Mouse (Mus musculus): ENCODE measurements around the gene Minos1. TPM values are rescaled to one million over a fixed set of nuclear protein-coding genes. Genes with fewer than 3 reads are reported as not detected.

Minos1 gene
- polyA plus RNA-seq, 1 experiment from 2014 or later: 286 TPM

DNA sequence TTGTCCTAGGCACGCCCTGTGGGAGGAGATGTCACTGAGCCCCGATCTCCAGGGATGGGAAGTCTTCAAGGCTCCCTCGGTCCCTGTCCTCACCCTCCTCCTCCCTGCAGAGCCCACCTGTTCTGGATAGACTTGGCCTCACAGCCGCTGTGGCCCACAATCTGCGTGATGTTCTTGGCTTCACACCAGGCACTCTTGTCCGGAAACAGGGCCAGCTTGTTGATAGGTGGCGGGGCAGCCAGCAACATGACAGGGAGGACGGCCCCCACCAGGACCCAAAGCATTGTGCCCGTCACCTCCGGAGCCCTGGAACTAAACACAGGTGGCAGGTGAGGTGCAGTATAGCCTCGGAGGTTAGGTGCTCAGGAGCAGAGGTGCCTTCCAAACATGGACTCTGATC lies 45.6 kb downstream of the Minos1 start:
- DNase-seq (ENCODE audit: low read depth, low spot score) (no peak), ATAC-seq (no peak)
- ChIA-PET CTCF (interaction anchor here (0.8 to 1.5 kb wide), 5 partner anchors 155 to 226 kb away, joined by 3 to 4 read pairs (median 4); no protein-coding TSS in a partner anchor), POLR2A (no interaction called here)
- no peaks in the 10 kb centered on the region for H3K27me3 ChIP-seq
- TF ChIP-seq CTCF (IDR thresholded peaks at IDR 0.05): no peak
- in situ Hi-C loops (cut with MboI; ENCODE audit: low pct_unique_long_range_greater_than_20kb): no loop called here

- in situ Hi-C loops (cut with MboI; ENCODE audit: low pct_unique_long_range_greater_than_20kb): loop anchor here (5.0 kb wide), 1 partner anchor 204 kb away; no protein-coding TSS in a partner anchor
- ATAC-seq (no peak), DNase-seq (ENCODE audit: low read depth, low spot score) (no peak)
- H3K27me3 ChIP-seq: no peaks in the 10 kb centered on the region
- no peak for TF ChIP-seq CTCF (IDR thresholded peaks at IDR 0.05)
- POLR2A ChIA-PET: no interaction called here
- CTCF ChIA-PET: no interaction called here
Measured at GRCm38 (mm10) chr4:139082790-139083564, 47.9 kb downstream of the Minos1 start.

DNA sequence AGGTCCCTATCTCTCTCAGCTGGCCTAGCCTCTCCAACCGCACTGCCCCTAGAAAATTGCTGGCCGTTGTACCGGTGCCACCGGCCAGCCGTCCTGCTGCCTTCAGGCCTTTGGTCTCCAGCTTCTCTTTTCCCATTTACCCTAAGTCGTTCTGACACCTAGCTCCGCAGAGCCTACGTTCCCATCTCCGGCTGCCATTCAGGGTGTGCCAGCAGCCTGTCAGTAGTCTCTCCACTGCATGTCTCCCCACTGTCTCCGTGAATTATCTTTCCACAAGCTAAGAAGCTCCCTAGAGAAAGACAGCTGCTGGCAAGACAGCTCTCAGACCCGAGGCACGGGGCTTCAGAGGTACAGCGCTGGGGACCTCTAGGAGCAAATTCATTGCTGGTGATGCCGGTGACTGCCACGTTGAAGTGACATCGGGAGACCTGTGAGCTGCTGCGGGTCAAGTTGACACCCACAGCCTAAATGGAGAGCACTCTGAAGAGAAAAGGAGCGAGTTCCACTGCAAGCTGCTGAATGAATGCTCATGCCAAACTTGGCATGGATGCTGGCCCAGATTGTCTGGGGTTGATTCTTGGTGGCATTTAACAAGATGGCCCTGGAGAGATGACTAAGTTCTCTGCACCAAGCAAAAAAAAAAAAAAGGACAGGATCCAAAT lies 49.5 kb downstream of the Minos1 start:
- no peak for DNase-seq (ENCODE audit: low read depth, low spot score)
- POLR2A ChIA-PET: no interaction called here
- in situ Hi-C loops (cut with MboI; ENCODE audit: low pct_unique_long_range_greater_than_20kb): loop anchor here (5.0 kb wide), 1 partner anchor 206 kb away; no protein-coding TSS in a partner anchor
- TF ChIP-seq CTCF (IDR thresholded peaks at IDR 0.05): no peak
- no peaks in the 10 kb centered on the region for H3K27me3 ChIP-seq
- CTCF ChIA-PET: no interaction called here
- no peak for ATAC-seq

DNA sequence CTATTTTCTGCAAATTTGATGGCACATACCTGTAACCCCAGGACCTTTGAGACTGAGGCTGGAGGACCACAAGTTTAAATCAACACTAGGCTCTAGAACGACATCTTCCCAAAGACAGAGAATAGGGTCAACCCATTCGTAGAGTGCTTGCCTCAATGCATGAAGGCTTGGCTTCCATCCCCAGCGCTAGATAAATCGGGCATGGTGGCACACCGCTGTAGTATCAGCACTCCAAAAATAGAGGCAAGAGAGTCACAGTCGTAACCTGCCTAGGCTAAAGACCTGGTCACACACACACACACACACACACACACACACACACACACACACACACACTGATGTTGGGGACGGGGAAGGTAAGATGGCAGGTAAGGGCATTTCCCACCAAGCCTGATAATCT lies 50.7 kb downstream of the Minos1 start:
- ATAC-seq (no peak), DNase-seq (ENCODE audit: low read depth, low spot score) (no peak)
- ChIA-PET CTCF (interaction anchor here (1.3 kb wide), 1 partner anchor 158 kb away, joined by 4 read pairs; no protein-coding TSS in a partner anchor), POLR2A (no interaction called here)
- in situ Hi-C loops (cut with MboI; ENCODE audit: low pct_unique_long_range_greater_than_20kb): loop anchor here (5.0 kb wide), 1 partner anchor 207 kb away; no protein-coding TSS in a partner anchor
- H3K27me3 ChIP-seq: no peaks in the 10 kb centered on the region
- no peak for TF ChIP-seq CTCF (IDR thresholded peaks at IDR 0.05)

- no peak for ATAC-seq
- in situ Hi-C loops (cut with MboI; ENCODE audit: low pct_unique_long_range_greater_than_20kb): no loop called here
- CTCF ChIA-PET: interaction anchor here (1.3 kb wide), 1 partner anchor 157 kb away, joined by 4 read pairs; no protein-coding TSS in a partner anchor
- DNase-seq (ENCODE audit: low read depth, low spot score): no peak
- no peak for TF ChIP-seq CTCF (IDR thresholded peaks at IDR 0.05)
- H3K27me3 ChIP-seq: peaks cover under 1% of the 10 kb centered on the region
- POLR2A ChIA-PET: no interaction called here
Measured at GRCm38 (mm10) chr4:139079439-139079838, 51.5 kb downstream of the Minos1 start.

DNA sequence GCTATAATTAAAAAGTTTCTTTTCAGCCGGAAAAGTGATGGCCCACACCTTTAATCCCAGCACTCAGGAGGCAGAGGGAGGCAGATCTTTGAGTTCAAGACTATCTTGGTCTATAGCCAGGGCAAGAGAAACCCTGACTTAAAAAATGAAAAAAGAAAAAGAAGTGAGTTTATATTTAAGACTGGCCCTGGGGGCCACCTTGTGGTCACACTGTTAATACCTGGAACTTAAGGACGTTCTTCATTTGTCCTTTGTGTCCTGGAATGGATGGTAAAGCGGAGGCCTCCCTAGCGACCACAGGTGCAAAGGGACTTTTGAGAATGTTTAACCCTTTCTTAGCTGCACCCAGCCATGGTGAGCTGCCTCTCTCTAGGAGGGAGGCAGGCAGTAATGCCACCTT lies 52.2 kb downstream of the Minos1 start:
- in situ Hi-C loops (cut with MboI; ENCODE audit: low pct_unique_long_range_greater_than_20kb): no loop called here
- DNase-seq (ENCODE audit: low read depth, low spot score) (no peak), ATAC-seq (no peak)
- H3K27me3 ChIP-seq: peaks cover 6% of the 10 kb centered on the region
- TF ChIP-seq CTCF (IDR thresholded peaks at IDR 0.05): no peak
- ChIA-PET POLR2A (no interaction called here), CTCF (no interaction called here)

DNA sequence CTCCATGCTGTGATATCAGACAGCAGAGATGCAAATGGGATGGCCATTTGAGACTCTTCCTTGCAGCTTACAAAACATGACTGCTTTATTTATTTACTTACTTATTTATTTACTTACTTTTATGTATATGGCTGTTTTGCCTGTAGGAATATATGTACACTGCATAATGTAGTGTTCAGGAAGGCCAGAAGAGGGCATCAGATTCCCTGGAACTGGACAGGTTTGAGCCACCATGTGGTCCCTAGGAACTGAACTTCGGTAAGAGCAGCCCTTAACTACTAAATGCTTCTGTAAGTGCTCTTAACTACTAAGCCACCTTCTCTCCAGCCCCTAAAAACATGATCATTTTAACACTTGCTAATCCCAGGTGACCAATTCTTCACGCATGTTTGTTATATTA lies 52.6 kb downstream of the Minos1 start:
- ChIA-PET POLR2A (no interaction called here), CTCF (interaction anchor here (0.8 kb wide), 3 partner anchors 151 to 252 kb away, joined by 3 read pairs; partner anchors contain the start of genes Akr7a5 and Pqlc2)
- ATAC-seq (no peak), DNase-seq (ENCODE audit: low read depth, low spot score) (no peak)
- in situ Hi-C loops (cut with MboI; ENCODE audit: low pct_unique_long_range_greater_than_20kb): no loop called here
- peaks cover 6% of the 10 kb centered on the region for H3K27me3 ChIP-seq
- TF ChIP-seq CTCF (IDR thresholded peaks at IDR 0.05): no peak

- no peak for ATAC-seq
- in situ Hi-C loops (cut with MboI; ENCODE audit: low pct_unique_long_range_greater_than_20kb): no loop called here
- TF ChIP-seq CTCF (IDR thresholded peaks at IDR 0.05): no peak
- ChIA-PET POLR2A (no interaction called here), CTCF (no interaction called here)
- peaks cover 6% of the 10 kb centered on the region for H3K27me3 ChIP-seq
- no peak for DNase-seq (ENCODE audit: low read depth, low spot score)
Measured at GRCm38 (mm10) chr4:139075915-139076314, 55.0 kb downstream of the Minos1 start.

- DNase-seq (ENCODE audit: low read depth, low spot score): no peak
- in situ Hi-C loops (cut with MboI; ENCODE audit: low pct_unique_long_range_greater_than_20kb): no loop called here
- peaks cover 6% of the 10 kb centered on the region for H3K27me3 ChIP-seq
- ChIA-PET CTCF (no interaction called here), POLR2A (no interaction called here)
- ATAC-seq: no peak
- TF ChIP-seq CTCF (IDR thresholded peaks at IDR 0.05): no peak
Measured at GRCm38 (mm10) chr4:139075041-139075711, 55.7 kb downstream of the Minos1 start, which contains the start of gene Htr6. TSS of gene Htr6 (minus strand) at chr4:139075570.

GRCm38 (mm10) chr4:139074060-139074459 lies 56.9 kb downstream of the Minos1 start:
- no peak for TF ChIP-seq CTCF (IDR thresholded peaks at IDR 0.05)
- no peak for ATAC-seq
- in situ Hi-C loops (cut with MboI; ENCODE audit: low pct_unique_long_range_greater_than_20kb): no loop called here
- CTCF ChIA-PET: no interaction called here
- H3K27me3 ChIP-seq: peaks cover 6% of the 10 kb centered on the region
- DNase-seq (ENCODE audit: low read depth, low spot score): no peak
- POLR2A ChIA-PET: no interaction called here

- no peak for DNase-seq (ENCODE audit: low read depth, low spot score)
- H3K27me3 ChIP-seq: no peaks in the 10 kb centered on the region
- TF ChIP-seq CTCF (IDR thresholded peaks at IDR 0.05): no peak
- no peak for ATAC-seq
- in situ Hi-C loops (cut with MboI; ENCODE audit: low pct_unique_long_range_greater_than_20kb): no loop called here
- ChIA-PET POLR2A (no interaction called here), CTCF (no interaction called here)
Measured at GRCm38 (mm10) chr4:139068287-139068686, 62.6 kb downstream of the Minos1 start.

All from Patski (cell line).